In the genomic region with DNA sequence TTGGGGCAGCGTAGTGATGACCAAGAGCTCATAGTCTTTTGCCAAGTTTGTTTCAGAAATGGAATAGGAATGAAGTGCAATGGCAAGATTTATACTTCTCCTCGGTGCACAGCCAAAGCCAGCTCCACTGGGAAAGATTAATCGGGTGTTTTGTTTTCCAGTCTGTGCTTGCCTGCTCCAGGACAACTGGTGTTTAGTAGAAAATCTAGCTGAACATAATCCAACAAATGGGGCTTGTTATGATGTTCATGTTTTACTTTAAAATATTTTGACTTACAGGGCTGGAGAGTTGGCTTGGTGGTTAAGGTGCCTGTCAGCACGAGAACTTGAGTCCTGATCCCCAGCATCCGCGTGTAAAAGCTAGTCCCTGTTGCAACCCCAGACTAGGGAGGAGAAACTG, we compare ENCODE assay signal across 9 mouse cellular contexts.
DNase-seq lines count a peak whose midpoint lies in the region; TF ChIP-seq lines count a peak whose summit lies in the region.
"Had no signal": no experiment of that assay in that cellular context is flagged by ENCODE, and none has a peak within 500 bp of the region (broad histone marks: within the 10 kb centered on the region; RNA-seq: fewer than 3 reads in every experiment).

No protein-coding gene starts in this region.

- H3K4me1 ChIP-seq in kidney, adult 2 months (ENCODE audit: control insufficient read depth, insufficient read depth, low read length), result no peaks in the 10 kb centered on the region

- no peak overlapping the region for H3K4me3 ChIP-seq in kidney, adult 2 months (ENCODE audit: insufficient read depth, low read depth, low read length)

- intact Hi-C loops in heart, postnatal 36 days (cut with DNase I), result loop anchor here (2.0 to 5.0 kb wide), 2 partner anchors 25 to 100 kb away; no protein-coding TSS in a partner anchor

- no peak overlapping the region for H3K27ac ChIP-seq in kidney, adult 2 months (ENCODE audit: insufficient read depth, low read depth, low read length)

- DNase-seq in kidney, adult 2 months, result peak; percentile 46
- DNase-seq in kidney, adult 18-20 months, result no peak
- DNase-seq in adrenal gland, postnatal 25 days, result peak; percentile 18
- peak; percentile 21 to 35 for DNase-seq in heart, postnatal 36 days
- DNase-seq in lung, postnatal 10 days, result peak; percentile 75
- no peak for DNase-seq in liver
- DNase-seq in cerebellum, postnatal 4 days (ENCODE audit: low spot score in 2 of 2), result no peak
- no peak for DNase-seq in layer of hippocampus, adult 18-20 months (ENCODE audit: low spot score in 2 of 2)
- DNase-seq: retina, postnatal 1 day had no signal

- TF ChIP-seq CTCF in kidney, adult 2 months (conservative IDR thresholded peaks at IDR 0.05; ENCODE audit: insufficient read depth, insufficient read length, low read depth, low read length), result no peak

- WGBS in kidney, adult 2 months, result 77% methylated on average over 6 of the region's 6 CpGs

- no peaks in the 10 kb centered on the region for H3K27me3 ChIP-seq in kidney, adult 2 months (replicated peaks; ENCODE audit: control insufficient read depth, insufficient read depth, low read length)

- no peaks in the 10 kb centered on the region for H3K36me3 ChIP-seq in kidney, adult 2 months (ENCODE audit: control insufficient read depth, insufficient read depth, low read length)

- TF ChIP-seq POLR2A in kidney, adult 2 months (IDR thresholded peaks at IDR 0.05; ENCODE audit: low read depth, low read length), result no peak

Comparison
In these comparisons a context has a peak if more than half of its experiments do, and no peak if none do; other contexts are left out.
1. DNase-seq: peak in kidney, adult 2 months (single experiment), adrenal gland, postnatal 25 days (single experiment), heart, postnatal 36 days (2 of 2) and lung, postnatal 10 days (single experiment); none in kidney, adult 18-20 months (single experiment), liver (single experiment), cerebellum, postnatal 4 days (0 of 2) and layer of hippocampus, adult 18-20 months (0 of 2).